Mouse (Mus musculus): ENCODE results near the gene Poc1b. TPM values are rescaled to one million over a fixed set of nuclear protein-coding genes. Genes with fewer than 3 reads are reported as not detected.
A peak's percentile ranks its signal among the peaks of the same experiment; 100 is the strongest.

The Poc1b gene
- polyA plus RNA-seq, 1 experiment, result 11.4 TPM

- Histone ChIP-seq H3K27me3 (ENCODE audit: control insufficient read depth, insufficient read depth, low read length) (no peaks in the 10 kb centered on the region), H3K4me1 (replicated peaks; ENCODE audit: control insufficient read depth, insufficient read depth, low read length) (peaks cover 41% of the 10 kb centered on the region), H3K36me3 (ENCODE audit: control insufficient read depth, insufficient read depth, low read length) (no peaks in the 10 kb centered on the region), H3K4me3 (ENCODE audit: control insufficient read depth, insufficient read depth, low read length) (no peak overlapping the region), H3K27ac (ENCODE audit: control insufficient read depth, insufficient read depth, low read length) (no peak overlapping the region)
- no peak for DNase-seq
- no peak for TF ChIP-seq CTCF (IDR thresholded peaks at IDR 0.05; ENCODE audit: borderline replicate concordance, control insufficient read depth, extremely low read depth, insufficient read depth, low read length, poor library complexity)
- WGBS, result 95% methylated on average over 10 of the region's 10 CpGs
These were observed 11.0 kb downstream of the Poc1b start for GRCm38 (mm10) chr10:99117876-99118275.

DNA sequence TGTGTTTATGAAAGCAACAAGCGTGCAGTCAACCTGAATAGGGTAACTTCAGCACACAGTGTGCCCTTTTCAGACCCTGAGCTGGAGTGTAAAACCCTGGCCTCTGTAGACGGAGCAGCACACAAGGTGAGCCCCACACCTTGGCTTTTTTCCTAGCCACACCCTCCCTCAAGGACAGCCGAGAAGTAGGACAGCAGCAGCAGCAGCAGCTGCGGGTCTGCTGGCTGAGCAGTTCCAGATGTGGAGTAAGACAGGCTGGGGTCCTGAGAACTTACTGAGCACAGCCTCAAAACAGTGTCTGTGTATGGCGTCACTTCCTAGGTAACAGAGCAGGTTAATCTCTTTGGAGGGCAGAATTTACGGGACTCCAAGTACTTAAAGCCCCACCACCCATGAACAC is 11.9 kb downstream of the Poc1b start:
- Histone ChIP-seq H3K4me1 (replicated peaks; ENCODE audit: control insufficient read depth, insufficient read depth, low read length) (peaks cover 41% of the 10 kb centered on the region), H3K27me3 (ENCODE audit: control insufficient read depth, insufficient read depth, low read length) (no peaks in the 10 kb centered on the region), H3K27ac (ENCODE audit: control insufficient read depth, insufficient read depth, low read length) (peak overlapping the region; percentile 33), H3K4me3 (ENCODE audit: control insufficient read depth, insufficient read depth, low read length) (no peak overlapping the region), H3K36me3 (ENCODE audit: control insufficient read depth, insufficient read depth, low read length) (no peaks in the 10 kb centered on the region)
- 62% methylated on average over 6 of the region's 6 CpGs for WGBS
- no peak for TF ChIP-seq POLR2A (IDR thresholded peaks at IDR 0.05; ENCODE audit: control insufficient read depth, extremely low read depth, insufficient read depth, low read length, poor library complexity)
- no peak for TF ChIP-seq CTCF (IDR thresholded peaks at IDR 0.05; ENCODE audit: borderline replicate concordance, control insufficient read depth, extremely low read depth, insufficient read depth, low read length, poor library complexity)
- DNase-seq, result no peak

DNA sequence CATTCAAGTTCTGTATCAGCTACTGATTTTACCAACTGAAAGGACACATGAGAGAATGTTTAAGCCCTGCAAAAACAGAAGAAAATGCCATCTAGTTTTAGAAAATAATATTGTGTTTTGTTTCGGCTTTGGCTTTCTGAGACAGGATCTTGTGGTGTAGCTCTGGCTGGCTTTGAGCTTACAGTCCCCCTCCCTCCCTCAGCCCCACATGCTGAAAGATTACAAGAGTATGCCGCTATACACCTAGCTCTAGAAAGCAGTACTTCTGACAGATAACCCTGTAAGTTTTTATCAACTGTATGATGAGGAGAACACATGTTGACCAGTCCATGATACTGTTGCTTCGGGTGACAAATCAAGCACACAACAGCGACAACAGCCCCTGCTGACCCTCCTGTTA is 12.6 kb downstream of the Poc1b start:
- no peak overlapping the region for H3K4me3 ChIP-seq (ENCODE audit: control insufficient read depth, insufficient read depth, low read length)
- TF ChIP-seq POLR2A (IDR thresholded peaks at IDR 0.05; ENCODE audit: control insufficient read depth, extremely low read depth, insufficient read depth, low read length, poor library complexity) (no peak), CTCF (IDR thresholded peaks at IDR 0.05; ENCODE audit: borderline replicate concordance, control insufficient read depth, extremely low read depth, insufficient read depth, low read length, poor library complexity) (no peak)
- peak; percentile 51 for DNase-seq
- WGBS, result 63% methylated on average over 4 of the region's 4 CpGs
- H3K27ac ChIP-seq (ENCODE audit: control insufficient read depth, insufficient read depth, low read length), result peak overlapping the region; percentile 86
- H3K27me3 ChIP-seq (ENCODE audit: control insufficient read depth, insufficient read depth, low read length), result no peaks in the 10 kb centered on the region
- peaks cover 41% of the 10 kb centered on the region for H3K4me1 ChIP-seq (replicated peaks; ENCODE audit: control insufficient read depth, insufficient read depth, low read length)
- no peaks in the 10 kb centered on the region for H3K36me3 ChIP-seq (ENCODE audit: control insufficient read depth, insufficient read depth, low read length)

DNA sequence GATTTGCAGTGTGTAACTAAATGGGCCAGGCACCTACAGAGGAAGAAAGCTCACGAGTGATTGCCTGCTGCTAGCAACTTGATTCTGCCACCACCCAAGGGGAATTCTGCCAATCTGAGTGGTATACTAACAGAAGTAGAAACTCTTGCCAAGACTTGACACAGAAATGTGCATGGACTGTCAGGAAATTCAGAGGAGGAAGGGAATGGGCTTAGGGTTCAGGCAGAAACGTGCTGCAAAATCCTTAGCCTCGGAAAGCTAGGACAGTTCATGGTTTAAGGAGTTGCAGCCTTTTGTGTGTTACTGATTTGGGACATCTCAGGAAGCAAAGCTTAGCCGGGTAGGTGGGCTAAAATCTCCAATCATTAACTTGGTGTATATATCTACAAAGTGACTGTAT is 19.4 kb downstream of the Poc1b start, which contains the start of gene Phxr2:
Phxr2 (minus strand) TSS at position 101 of the 400 bp plus-strand sequence.
- Histone ChIP-seq H3K4me3 (ENCODE audit: control insufficient read depth, insufficient read depth, low read length) (no peak within 1 kb of the TSS), H3K27me3 (ENCODE audit: control insufficient read depth, insufficient read depth, low read length) (no peaks in the 10 kb centered on the region), H3K36me3 (ENCODE audit: control insufficient read depth, insufficient read depth, low read length) (no peaks in the 10 kb centered on the region), H3K4me1 (replicated peaks; ENCODE audit: control insufficient read depth, insufficient read depth, low read length) (peaks cover 41% of the 10 kb centered on the region), H3K27ac (ENCODE audit: control insufficient read depth, insufficient read depth, low read length) (peak within 1 kb of the TSS; percentile 79)
- DNase-seq, result no peak
- no peak for TF ChIP-seq CTCF (IDR thresholded peaks at IDR 0.05; ENCODE audit: borderline replicate concordance, control insufficient read depth, extremely low read depth, insufficient read depth, low read length, poor library complexity)
- no peak for TF ChIP-seq POLR2A (IDR thresholded peaks at IDR 0.05; ENCODE audit: control insufficient read depth, extremely low read depth, insufficient read depth, low read length, poor library complexity)
- WGBS, result 93% methylated on average over 4 of the region's 4 CpGs

DNA sequence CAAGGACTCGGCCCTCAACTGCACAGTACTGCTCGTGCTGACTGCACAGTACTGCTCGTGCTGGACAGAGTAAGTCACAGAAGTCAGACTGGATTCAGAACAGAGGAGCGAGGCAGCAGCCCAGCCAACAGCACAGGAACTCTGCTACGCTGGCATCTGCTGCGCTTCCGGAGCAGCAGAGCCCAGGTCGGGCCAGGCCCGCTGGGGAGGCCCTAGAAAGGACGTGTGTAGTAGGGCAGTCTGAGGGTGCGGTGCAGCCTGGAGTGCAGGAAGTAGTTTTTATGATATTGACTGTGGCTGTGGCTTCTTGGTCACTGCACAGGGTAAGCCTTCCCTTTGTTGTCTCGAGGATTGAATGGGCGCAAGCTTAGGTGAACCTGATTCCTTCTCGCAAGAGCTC is 20.1 kb downstream of the Poc1b start:
- Histone ChIP-seq H3K27me3 (ENCODE audit: control insufficient read depth, insufficient read depth, low read length) (no peaks in the 10 kb centered on the region), H3K4me1 (replicated peaks; ENCODE audit: control insufficient read depth, insufficient read depth, low read length) (peaks cover 47% of the 10 kb centered on the region), H3K27ac (ENCODE audit: control insufficient read depth, insufficient read depth, low read length) (peak overlapping the region; percentile 79), H3K36me3 (ENCODE audit: control insufficient read depth, insufficient read depth, low read length) (no peaks in the 10 kb centered on the region), H3K4me3 (ENCODE audit: control insufficient read depth, insufficient read depth, low read length) (no peak overlapping the region)
- 14% methylated on average over 14 of the region's 14 CpGs for WGBS
- peak; percentile 72 for DNase-seq
- TF ChIP-seq POLR2A (IDR thresholded peaks at IDR 0.05; ENCODE audit: control insufficient read depth, extremely low read depth, insufficient read depth, low read length, poor library complexity), result 0 out of 2 replicates have a peak, but pooled peaks have one; percentile 46
- TF ChIP-seq CTCF (IDR thresholded peaks at IDR 0.05; ENCODE audit: borderline replicate concordance, control insufficient read depth, extremely low read depth, insufficient read depth, low read length, poor library complexity), result 0 out of 2 replicates have a peak, but pooled peaks have one; percentile 36

GRCm38 (mm10) chr10:99127691-99128261 is 20.9 kb downstream of the Poc1b start:
- Histone ChIP-seq H3K4me1 (replicated peaks; ENCODE audit: control insufficient read depth, insufficient read depth, low read length) (peaks cover 54% of the 10 kb centered on the region), H3K27me3 (ENCODE audit: control insufficient read depth, insufficient read depth, low read length) (no peaks in the 10 kb centered on the region), H3K4me3 (ENCODE audit: control insufficient read depth, insufficient read depth, low read length) (peak overlapping the region; percentile 21), H3K36me3 (ENCODE audit: control insufficient read depth, insufficient read depth, low read length) (no peaks in the 10 kb centered on the region), H3K27ac (ENCODE audit: control insufficient read depth, insufficient read depth, low read length) (peak overlapping the region; percentile 97)
- peak; percentile 62 for DNase-seq
- WGBS, result 1% methylated on average over 11 of the region's 11 CpGs
- TF ChIP-seq POLR2A (IDR thresholded peaks at IDR 0.05; ENCODE audit: control insufficient read depth, extremely low read depth, insufficient read depth, low read length, poor library complexity), result 0 out of 2 replicates have a peak, but pooled peaks have one; percentile 10
- TF ChIP-seq CTCF (IDR thresholded peaks at IDR 0.05; ENCODE audit: borderline replicate concordance, control insufficient read depth, extremely low read depth, insufficient read depth, low read length, poor library complexity), result 0 out of 2 replicates have a peak, but pooled peaks have one; percentile 6

All from thymus, adult 2 months (tissue).